Mouse (Mus musculus) kidney, adult 8-10 months (tissue): ENCODE results near the gene Muc4.

ENCODE experiments used
- DNase-seq, 2 experiments: peaks; one replicate each; pipeline ENCODE4 v3.0.0; 2022

Gene Muc4

GRCm38 (mm10) chr16:32807408-32808185 is 71.9 kb downstream of the Muc4 start:
- DNase-seq = peak; percentile 17 to 31

GRCm38 (mm10) chr16:32810321-32810720 is 74.6 kb downstream of the Muc4 start, which contains the start of gene Smbd1:
Gene Smbd1 (minus strand): TSS chr16:32810477.
- no peak for DNase-seq

GRCm38 (mm10) chr16:32812888-32813361 is 77.2 kb downstream of the Muc4 start:
- peak; percentile 70 to 84 for DNase-seq

- DNase-seq = no peak
Observed at GRCm38 (mm10) chr16:32813362-32813761, 77.7 kb downstream of the Muc4 start.

GRCm38 (mm10) chr16:32813771-32814170 is 78.1 kb downstream of the Muc4 start:
- no peak for DNase-seq

GRCm38 (mm10) chr16:32814539-32814938 is 78.9 kb downstream of the Muc4 start:
- peak; percentile 35 to 41 for DNase-seq

- DNase-seq = peak; percentile 55 to 70
Observed at GRCm38 (mm10) chr16:32815160-32815605, 79.5 kb downstream of the Muc4 start.

GRCm38 (mm10) chr16:32818036-32818435 is 82.3 kb downstream of the Muc4 start:
- DNase-seq = no peak

GRCm38 (mm10) chr16:32818441-32818840 is 82.8 kb downstream of the Muc4 start:
- no peak for DNase-seq

GRCm38 (mm10) chr16:32821772-32822449 is 86.2 kb downstream of the Muc4 start:
- DNase-seq = no peak

- no peak for DNase-seq
Observed at GRCm38 (mm10) chr16:32822450-32822827, 86.8 kb downstream of the Muc4 start.

GRCm38 (mm10) chr16:32822881-32823280 is 87.2 kb downstream of the Muc4 start:
- no peak for DNase-seq

GRCm38 (mm10) chr16:32823487-32823886 is 87.8 kb downstream of the Muc4 start:
- no peak for DNase-seq

GRCm38 (mm10) chr16:32824061-32824460 is 88.4 kb downstream of the Muc4 start:
- no peak for DNase-seq

GRCm38 (mm10) chr16:32825380-32825779 is 89.7 kb downstream of the Muc4 start:
- DNase-seq = no peak

- no peak for DNase-seq
Observed at GRCm38 (mm10) chr16:32826521-32826920, 90.8 kb downstream of the Muc4 start.

GRCm38 (mm10) chr16:32829104-32829503 is 93.4 kb downstream of the Muc4 start:
- DNase-seq = no peak

GRCm38 (mm10) chr16:32831501-32831900 is 95.8 kb downstream of the Muc4 start:
- no peak for DNase-seq
